Mouse (Mus musculus): ENCODE measurements at regions not wholly inside any gene's neighbourhood (a gene's known extent, or its start where the extent isn't known, plus 50 kb on each side); places are given as distances from the start of the nearest gene placed in this dataset.

GRCm38 (mm10) chr2:50759016-50759415 lies 389.9 kb downstream of the Rnd3 start:
- no peak for DNase-seq

DNA sequence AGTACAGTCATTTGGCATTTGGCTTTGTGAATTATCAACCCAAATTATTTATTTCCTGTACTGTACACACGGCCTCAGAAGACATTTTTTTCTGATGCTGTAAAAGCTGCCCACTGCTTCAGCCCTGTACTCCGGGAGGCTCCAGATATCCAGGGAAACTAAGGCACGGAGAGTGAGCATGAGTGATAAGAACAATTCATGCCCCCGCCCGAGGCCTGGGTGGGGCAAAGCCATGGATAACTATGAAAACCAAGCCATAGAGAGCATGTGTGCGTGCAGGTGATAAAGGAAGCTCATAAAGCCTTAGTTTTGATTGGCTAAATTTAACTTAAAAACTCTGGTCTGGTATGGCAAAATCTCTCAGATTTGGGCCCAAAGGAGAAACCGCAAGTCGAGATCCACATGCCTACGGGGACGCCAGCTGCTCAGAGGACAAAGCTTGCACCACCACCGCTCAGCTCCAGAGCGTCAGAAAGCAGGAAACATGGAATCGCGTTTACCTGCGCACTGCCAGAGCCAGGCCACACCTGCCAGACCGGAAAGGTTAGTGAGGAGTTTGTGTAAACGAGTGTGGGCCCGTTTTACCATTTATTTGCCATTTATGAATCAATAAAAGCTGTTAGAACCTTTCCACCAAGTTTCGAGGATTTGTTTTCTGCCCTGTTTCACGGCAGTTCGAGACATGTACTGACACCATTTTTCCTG lies 390.9 kb downstream of the Rnd3 start:
- DNase-seq, result no peak

GRCm38 (mm10) chr2:50755616-50756450 lies 393.1 kb downstream of the Rnd3 start:
- no peak for DNase-seq

GRCm38 (mm10) chr2:50755160-50755559 lies 393.8 kb downstream of the Rnd3 start:
- no peak for DNase-seq

DNA sequence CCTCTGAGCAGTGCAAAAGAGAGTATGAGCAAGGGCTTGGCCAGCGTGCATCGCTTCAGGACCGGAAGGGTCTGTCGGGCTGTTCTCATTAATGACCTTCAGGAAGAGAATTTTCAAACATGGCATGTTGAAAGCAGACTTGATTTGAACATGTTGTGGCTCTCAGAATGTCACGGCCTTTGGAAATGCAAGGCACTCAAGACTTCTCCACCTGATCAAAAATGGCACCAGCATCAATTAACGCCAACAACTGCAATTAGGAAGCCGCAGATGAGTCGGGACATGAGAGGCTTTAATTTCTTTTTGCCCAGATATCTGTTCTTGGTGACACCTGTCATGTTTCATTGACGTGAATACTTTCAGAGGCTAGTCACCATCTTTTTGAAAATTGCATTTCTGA lies 396.5 kb downstream of the Rnd3 start:
- DNase-seq, result no peak

DNA sequence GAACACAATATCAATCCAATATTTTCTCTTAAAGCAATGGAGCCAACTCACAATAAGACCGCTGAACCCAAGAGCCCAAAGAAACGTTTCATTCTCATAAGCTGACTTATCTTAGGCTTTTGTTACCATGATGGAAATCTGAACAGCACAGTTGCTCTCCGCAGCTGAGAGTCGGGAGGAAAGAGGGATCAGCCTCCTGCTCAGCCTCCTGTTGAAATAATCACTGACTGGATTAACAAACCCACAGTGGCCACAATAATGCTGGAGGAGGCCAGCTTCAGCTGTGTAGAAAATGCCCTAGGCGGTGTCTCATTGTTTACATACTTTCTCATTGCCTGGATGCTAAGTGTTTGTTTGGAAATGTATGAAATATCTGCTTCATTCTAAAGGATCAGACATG lies 398.1 kb downstream of the Rnd3 start:
- DNase-seq, result no peak

DNA sequence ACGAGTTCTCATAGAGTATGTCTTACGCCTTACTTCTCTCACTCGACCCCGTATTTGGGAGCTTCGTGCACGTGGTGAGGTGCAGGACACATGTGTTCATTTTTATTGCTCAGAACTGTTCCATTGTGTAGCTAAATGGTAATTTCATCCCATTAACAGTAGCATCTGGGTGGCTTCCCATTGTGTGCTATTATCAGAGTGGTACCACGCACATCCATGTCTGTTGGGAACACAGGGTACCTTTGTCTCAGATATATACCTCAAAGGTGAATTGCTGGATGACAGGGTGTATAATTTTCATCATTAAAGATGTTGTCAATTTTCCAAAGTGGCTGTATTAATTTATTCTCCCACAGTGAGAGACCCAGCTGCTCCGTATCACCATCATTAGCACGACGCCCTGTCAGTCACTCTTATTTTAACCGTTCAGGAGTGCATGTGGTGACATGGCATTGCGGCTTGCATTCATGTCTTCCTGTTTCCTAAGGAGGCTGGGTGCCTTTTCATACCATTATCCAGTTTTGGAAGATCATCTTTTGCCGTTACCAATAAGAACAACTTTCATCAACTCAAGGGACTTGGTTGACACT lies 404.2 kb downstream of the Rnd3 start:
- DNase-seq, result no peak

GRCm38 (mm10) chr2:50743785-50744258 lies 405.1 kb downstream of the Rnd3 start:
- no peak for DNase-seq

- DNase-seq, result no peak
Observed at GRCm38 (mm10) chr2:50742421-50742820, 406.5 kb downstream of the Rnd3 start.

GRCm38 (mm10) chr2:50741337-50741736 lies 407.6 kb downstream of the Rnd3 start:
- DNase-seq, result no peak

DNA sequence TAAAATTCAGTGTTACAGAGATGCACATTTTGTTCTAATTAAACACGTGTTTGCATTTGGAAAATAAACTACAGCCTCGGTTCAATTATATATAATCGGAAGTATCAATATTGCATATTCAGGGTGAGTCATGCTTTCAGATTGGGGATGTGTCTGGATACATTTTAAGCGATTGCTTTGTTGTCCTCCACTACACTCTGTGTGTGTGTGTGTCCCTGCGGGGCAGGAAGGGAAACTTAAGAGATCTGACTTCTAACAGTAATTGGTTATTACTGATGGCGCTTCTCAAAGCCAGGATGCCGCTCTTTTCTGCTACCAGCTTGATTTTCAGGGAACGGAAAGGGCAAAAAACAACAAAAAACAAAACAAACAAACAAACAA lies 409.3 kb downstream of the Rnd3 start:
- no peak for DNase-seq

DNA sequence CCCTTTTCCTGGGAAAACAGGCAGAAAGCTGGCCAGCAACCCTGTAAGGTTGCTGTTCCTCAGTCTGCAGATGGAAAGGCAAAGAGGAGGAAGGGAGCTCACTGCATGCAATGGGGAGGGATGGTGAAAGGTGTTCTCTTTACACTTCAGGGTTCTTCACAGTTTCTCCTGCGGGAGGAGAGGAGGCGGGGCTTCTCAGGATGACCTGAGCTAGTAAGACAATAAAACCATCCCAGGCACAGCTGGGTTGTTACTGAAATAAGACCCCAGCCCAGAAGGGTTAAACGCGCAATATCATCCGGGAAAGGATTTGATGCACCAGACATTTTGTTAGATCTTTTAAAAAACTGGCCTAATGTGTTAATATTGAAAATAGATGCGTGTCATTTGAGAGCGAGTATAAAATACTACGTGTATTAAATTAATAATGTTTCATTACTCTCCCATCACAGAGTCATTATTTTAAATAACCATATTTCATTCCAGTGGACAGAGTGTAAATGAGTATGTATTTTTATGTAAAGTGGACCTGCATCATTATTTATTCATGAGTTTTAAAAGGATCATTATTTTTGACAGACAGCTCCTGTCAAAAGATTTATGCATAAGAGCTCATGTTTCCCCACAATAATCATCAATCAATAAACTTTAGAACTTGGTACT lies 409.8 kb downstream of the Rnd3 start:
- no peak for DNase-seq

- no peak for DNase-seq
Observed at GRCm38 (mm10) chr2:50737706-50738105, 411.2 kb downstream of the Rnd3 start.

GRCm38 (mm10) chr2:50735029-50735428 lies 413.9 kb downstream of the Rnd3 start:
- no peak for DNase-seq

DNA sequence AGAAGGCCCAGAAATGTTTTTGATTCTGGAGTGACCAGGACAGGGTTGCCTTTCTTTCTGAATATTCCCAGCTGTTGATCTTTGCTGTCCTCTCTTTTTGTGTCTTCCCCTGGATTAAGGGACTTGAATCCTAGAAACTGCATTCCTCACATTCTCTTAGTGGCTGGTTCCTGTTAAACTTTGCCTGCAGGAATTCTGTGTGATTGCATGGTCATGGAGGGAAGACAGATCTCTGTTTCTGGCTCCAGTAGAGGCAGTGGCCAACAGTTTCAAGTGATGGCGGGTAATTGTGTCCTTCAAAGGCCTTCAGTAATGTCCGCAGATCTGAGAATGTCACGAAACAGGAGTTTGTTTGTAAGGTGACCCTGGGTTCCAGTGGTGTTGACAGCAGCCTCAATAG lies 410.1 kb upstream of the Mmadhc start:
- DNase-seq, result no peak

GRCm38 (mm10) chr2:50704297-50704696 lies 407.7 kb upstream of the Mmadhc start:
- DNase-seq, result no peak

GRCm38 (mm10) chr2:50702584-50703450 lies 406.2 kb upstream of the Mmadhc start:
- DNase-seq, result no peak

GRCm38 (mm10) chr2:50698841-50699240 lies 402.2 kb upstream of the Mmadhc start:
- no peak for DNase-seq

GRCm38 (mm10) chr2:50696575-50696974 lies 400.0 kb upstream of the Mmadhc start:
- DNase-seq, result no peak

GRCm38 (mm10) chr2:50694849-50695248 lies 398.2 kb upstream of the Mmadhc start:
- DNase-seq, result no peak

DNA sequence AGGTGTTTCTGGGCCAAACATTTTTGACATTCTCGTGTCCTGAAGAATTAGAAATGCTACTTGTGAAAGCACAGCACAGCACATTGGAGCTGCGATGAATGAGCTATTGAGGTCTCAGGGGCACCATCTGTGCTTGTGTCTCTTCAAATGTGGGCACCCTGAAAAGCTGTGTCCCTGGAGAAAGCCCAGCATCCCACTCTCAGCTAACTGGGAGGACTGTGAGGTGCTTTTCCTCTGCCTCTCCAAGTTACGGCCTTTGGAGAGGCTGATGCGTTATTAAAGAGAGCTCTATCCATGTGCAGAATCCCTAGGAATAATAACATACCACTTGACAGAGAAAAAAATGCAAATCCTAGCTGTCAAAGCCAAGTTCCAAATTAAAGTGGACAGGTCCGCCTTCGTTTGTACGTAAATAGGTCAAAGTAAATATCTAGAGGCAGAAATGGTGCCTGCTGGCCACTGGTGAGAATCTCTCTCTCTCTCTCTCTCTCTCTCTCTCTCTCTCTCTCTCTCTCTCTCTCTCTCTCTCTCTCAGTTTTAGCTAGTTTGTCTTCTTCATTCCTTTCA lies 397.3 kb upstream of the Mmadhc start:
- no peak for DNase-seq

All from thymus, adult 18-20 months (tissue).